9 mouse cellular contexts compared by ENCODE assay signal in the genomic region with DNA sequence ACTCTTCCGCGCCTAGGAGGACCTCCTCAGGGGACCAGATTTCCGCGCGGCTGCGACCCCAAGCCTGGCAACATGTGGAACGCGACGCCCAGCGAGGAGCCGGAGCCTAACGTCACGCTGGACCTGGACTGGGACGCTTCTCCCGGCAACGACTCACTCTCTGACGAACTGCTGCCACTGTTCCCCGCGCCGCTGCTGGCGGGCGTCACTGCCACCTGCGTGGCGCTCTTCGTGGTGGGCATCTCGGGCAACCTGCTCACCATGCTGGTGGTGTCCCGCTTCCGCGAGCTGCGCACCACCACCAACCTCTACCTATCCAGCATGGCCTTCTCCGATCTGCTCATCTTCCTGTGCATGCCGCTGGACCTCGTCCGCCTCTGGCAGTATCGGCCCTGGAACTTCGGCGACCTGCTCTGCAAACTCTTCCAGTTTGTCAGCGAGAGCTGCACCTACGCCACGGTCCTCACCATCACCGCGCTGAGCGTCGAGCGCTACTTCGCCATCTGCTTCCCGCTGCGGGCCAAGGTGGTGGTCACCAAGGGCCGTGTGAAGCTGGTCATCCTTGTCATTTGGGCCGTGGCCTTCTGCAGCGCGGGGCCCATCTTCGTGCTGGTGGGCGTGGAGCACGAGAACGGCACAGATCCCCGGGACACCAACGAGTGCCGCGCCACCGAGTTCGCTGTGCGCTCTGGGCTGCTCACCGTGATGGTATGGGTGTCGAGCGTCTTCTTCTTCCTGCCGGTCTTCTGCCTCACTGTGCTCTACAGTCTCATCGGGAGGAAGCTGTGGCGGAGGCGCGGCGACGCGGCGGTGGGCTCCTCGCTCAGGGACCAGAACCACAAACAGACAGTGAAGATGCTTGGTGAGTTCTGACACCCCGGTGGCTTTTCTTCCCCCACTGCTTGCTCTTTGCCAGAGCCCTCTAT. TPM values are rescaled to one million over a fixed set of nuclear protein-coding genes. Genes with fewer than 3 reads are reported as not detected.
A peak's percentile ranks its signal among the peaks of the same experiment; 100 is the strongest.
DNase-seq lines count a peak whose midpoint lies in the region; ATAC-seq and TF ChIP-seq lines count a peak whose summit lies in the region.
"Had no signal": no experiment of that assay in that cellular context is flagged by ENCODE, and none has a peak within 500 bp of the region (broad histone marks: within the 10 kb centered on the region; RNA-seq: fewer than 3 reads in every experiment).

No protein-coding gene starts in this region.

- TF ChIP-seq POLR2A in cerebellum, adult 2 months (IDR thresholded peaks at IDR 0.05; ENCODE audit: borderline replicate concordance, insufficient read depth, low read length): no peak

- H3K27ac ChIP-seq in limb, embryonic 15.5 days: no peak overlapping the region
- H3K27ac ChIP-seq in cerebellum, adult 2 months (ENCODE audit: insufficient read depth, low read length): no peak overlapping the region

- H3K4me1 ChIP-seq in limb, embryonic 15.5 days: peaks cover 13% of the 10 kb centered on the region
- peaks cover 3% of the 10 kb centered on the region; the same call in 1 of the 2 replicates for H3K4me1 ChIP-seq in cerebellum, adult 2 months (ENCODE audit: control insufficient read depth, insufficient read depth, low read length)

- no peak for TF ChIP-seq CTCF in cerebellum, adult 2 months (IDR thresholded peaks at IDR 0.05; ENCODE audit: borderline replicate concordance, insufficient read depth, low read depth, low read length)

- H3K27me3 ChIP-seq in limb, embryonic 15.5 days: peaks cover 54% of the 10 kb centered on the region
- H3K27me3 ChIP-seq in cerebellum, adult 2 months (ENCODE audit: control insufficient read depth, insufficient read depth, low read length): no peaks in the 10 kb centered on the region; the same call in 1 of the 2 replicates

- peak; percentile 23 to 35 for DNase-seq in cerebellum, postnatal 10 days
- no peak for DNase-seq in cerebellum, postnatal 36 days
- peak; percentile 15 to 17 for DNase-seq in right cerebral cortex, adult 2 months (ENCODE audit: low spot score in 2 of 2)
- DNase-seq in right cerebral cortex, postnatal 36 days (ENCODE audit: low spot score in 2 of 2): no peak
- DNase-seq in gastrocnemius, postnatal 25 days: no peak
- no peak for DNase-seq in cerebellum, adult 2 months
- DNase-seq in Muller cell, postnatal 12 days (ENCODE audit: inconsistent ontology term): no peak

- no peak overlapping the region for H3K9ac ChIP-seq in limb, embryonic 15.5 days

- H3K4me2 ChIP-seq in limb, embryonic 15.5 days: peak overlapping the region; percentile 19; the same call in 1 of the 2 replicates

- peak overlapping the region; percentile 19 for H3K4me3 ChIP-seq in limb, embryonic 15.5 days
- no peak overlapping the region for H3K4me3 ChIP-seq in cerebellum, adult 2 months (replicated peaks; ENCODE audit: insufficient read depth, low read depth, low read length)

- 2% methylated on average over 77 of the region's 77 CpGs for WGBS in limb, embryonic 15.5 days
- WGBS in cerebellum, adult 2 months: 1% methylated on average over 77 of the region's 77 CpGs

- no peaks in the 10 kb centered on the region for H3K36me3 ChIP-seq in limb, embryonic 15.5 days

- ATAC-seq in limb, embryonic 15.5 days (ENCODE audit: insufficient number of reproducible peaks, low FRiP score, low TSS enrichment, low read depth): no peak

- no peaks in the 10 kb centered on the region for H3K9me3 ChIP-seq in limb, embryonic 15.5 days

RNA-seq across cellular contexts. Expression of a gene that starts 0.8 kb away (rescaled TPM):
- polyA plus RNA-seq in limb, embryonic 15.5 days (2015; fragmentation: Nextera tagmentation; extraction: Ambion mirVana): not detected in 2 replicates
- total RNA-seq in gastrocnemius, postnatal 25 days (2021): not detected
- 0.14 and 0.29 TPM in 2 replicates for polyA plus RNA-seq in cerebellum, adult 2 months (2012; rRNA removed)
- polyA plus RNA-seq: liver, embryonic 16.5 days had no signal

RNA-seq across cellular contexts. Expression of a gene that starts 55.2 kb away (rescaled TPM):
- 0.10 and 0.15 TPM in 2 replicates for polyA plus RNA-seq in limb, embryonic 15.5 days (2015; fragmentation: Nextera tagmentation; extraction: Ambion mirVana)
- total RNA-seq in gastrocnemius, postnatal 25 days (2021): 1 to 10 TPM; 3.0 to 3.9 TPM
- polyA plus RNA-seq in cerebellum, adult 2 months (2012; rRNA removed): 1.6 and 2.0 TPM in 2 replicates

Comparison
In these comparisons a context has a peak if more than half of its experiments do, and no peak if none do; other contexts are left out.
1. DNase-seq: peak in cerebellum, postnatal 10 days (2 of 2) and right cerebral cortex, adult 2 months (2 of 2); none in cerebellum, postnatal 36 days (0 of 2), right cerebral cortex, postnatal 36 days (0 of 2), gastrocnemius, postnatal 25 days (single experiment), cerebellum, adult 2 months (0 of 2) and Muller cell, postnatal 12 days (single experiment).